Comparison of ENCODE assay signal across 8 mouse cellular contexts in the genomic region with DNA sequence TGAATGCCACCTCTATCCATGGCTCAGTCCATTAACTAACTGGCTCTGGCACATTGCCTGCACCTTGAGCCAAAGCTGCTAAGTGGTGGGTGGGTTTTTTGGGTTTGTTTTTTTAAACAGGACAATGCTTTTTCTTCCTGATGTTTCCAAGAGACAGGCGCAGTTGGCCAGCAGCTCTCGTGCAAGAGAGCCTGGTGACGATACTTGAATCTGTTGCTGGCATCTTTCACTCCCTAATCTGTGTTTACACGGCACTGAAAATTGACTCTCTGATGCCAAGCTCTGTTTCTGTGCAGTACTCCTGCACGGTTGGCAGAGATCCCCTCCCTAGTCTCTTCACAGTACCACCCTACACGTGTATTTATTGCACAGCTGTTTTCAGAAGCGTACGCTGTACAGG. TPM values are rescaled to one million over a fixed set of nuclear protein-coding genes. Genes with fewer than 3 reads are reported as not detected.
DNase-seq lines count a peak whose midpoint lies in the region; ATAC-seq lines count a peak whose summit lies in the region.

No protein-coding gene starts in this region.

- H3K4me1 ChIP-seq in heart, embryonic 10.5 days, result no peaks in the 10 kb centered on the region
- H3K4me1 ChIP-seq in intestine, embryonic 15.5 days (replicated peaks), result no peaks in the 10 kb centered on the region

- no peak overlapping the region for H3K27ac ChIP-seq in heart, embryonic 10.5 days
- no peak overlapping the region for H3K27ac ChIP-seq in intestine, embryonic 15.5 days

- no peak overlapping the region for H3K9ac ChIP-seq in intestine, embryonic 15.5 days

- WGBS in heart, embryonic 10.5 days, result 75% methylated on average over 8 of the region's 8 CpGs
- WGBS in intestine, embryonic 15.5 days, result 48% methylated on average over 8 of the region's 8 CpGs

- H3K4me3 ChIP-seq in heart, embryonic 10.5 days, result no peak overlapping the region
- no peak overlapping the region for H3K4me3 ChIP-seq in intestine, embryonic 15.5 days (replicated peaks)

- no peaks in the 10 kb centered on the region for H3K9me3 ChIP-seq in heart, embryonic 10.5 days
- H3K9me3 ChIP-seq in intestine, embryonic 15.5 days, result no peaks in the 10 kb centered on the region

- peaks cover 3% of the 10 kb centered on the region; the same call in 1 of the 2 replicates for H3K36me3 ChIP-seq in heart, embryonic 10.5 days
- no peaks in the 10 kb centered on the region for H3K36me3 ChIP-seq in intestine, embryonic 15.5 days

- H3K27me3 ChIP-seq in heart, embryonic 10.5 days (ENCODE audit: insufficient read depth, poor library complexity, severe bottlenecking), result no peaks in the 10 kb centered on the region
- no peaks in the 10 kb centered on the region for H3K27me3 ChIP-seq in intestine, embryonic 15.5 days (replicated peaks)

- peak; percentile 20 to 24 for DNase-seq in heart, adult 18-20 months
- no peak for DNase-seq in heart, embryonic 10.5 days (ENCODE audit: low spot score)
- peak; percentile 91 for DNase-seq in MN1 (ENCODE audit: low spot score)
- peak; percentile 21 to 24 for DNase-seq in cerebellum, postnatal 36 days
- peak; percentile 14 to 55 for DNase-seq in layer of hippocampus, postnatal 25 days (ENCODE audit: extremely low spot score in 1 of 2, low spot score in 1 of 2)
- DNase-seq in right cerebral cortex, adult 18-20 months, result peak; percentile 44
- DNase-seq in B cell, adult 2 months, result no peak

- no peak overlapping the region for H3K4me2 ChIP-seq in intestine, embryonic 15.5 days (replicated peaks)

- no peak for ATAC-seq in intestine, embryonic 15.5 days

RNA-seq across cellular contexts. Expression of gene Chrm4, which starts 56.3 kb away (rescaled TPM):
- not detected for total RNA-seq in heart, adult 18-20 months (2021)
- polyA plus RNA-seq in heart, embryonic 10.5 days (2016; fragmentation: Nextera tagmentation; extraction: Ambion mirVana), result 0.16 and 0.57 TPM in 2 replicates
- total RNA-seq in layer of hippocampus, postnatal 25 days (2021), result 10 to 100 TPM; 21.5 to 26.1 TPM
- 0.23 and 0.25 TPM in 2 replicates for polyA plus RNA-seq in intestine, embryonic 15.5 days (2015; fragmentation: Nextera tagmentation; extraction: Ambion mirVana)

Comparison
In these comparisons a context has a peak if more than half of its experiments do, and no peak if none do; other contexts are left out.
1. DNase-seq: peak in heart, adult 18-20 months (2 of 2), MN1 (single experiment), cerebellum, postnatal 36 days (2 of 2), layer of hippocampus, postnatal 25 days (2 of 2) and right cerebral cortex, adult 18-20 months (single experiment); none in heart, embryonic 10.5 days (single experiment) and B cell, adult 2 months (0 of 2).
2. RNA of gene Chrm4, which starts 56.3 kb away (total RNA-seq): 21.5 to 26.1 TPM in layer of hippocampus, postnatal 25 days; not detected in heart, adult 18-20 months; every median in the first group is over 10 times any median in the second.